Mouse (Mus musculus): Measurements from ENCODE around the gene Fggy.

The Fggy gene

DNA sequence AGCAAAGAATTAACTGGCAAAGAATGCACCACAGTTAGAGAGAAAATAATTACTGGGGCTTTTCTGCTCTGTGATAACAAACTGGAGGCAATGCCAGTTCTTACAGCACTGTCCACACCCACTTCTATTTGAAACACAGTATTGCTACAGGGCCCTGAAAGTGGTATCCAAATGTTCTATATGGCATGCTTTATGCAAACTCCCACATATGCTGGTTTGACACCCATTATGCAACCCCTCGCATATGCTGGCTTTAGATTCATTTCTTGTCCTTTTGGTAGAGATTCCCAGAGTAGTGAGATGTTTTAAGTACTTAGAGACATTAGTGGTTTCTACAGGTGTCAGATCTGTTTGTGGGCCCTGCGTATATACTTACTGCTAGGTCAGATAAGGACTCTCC, 109.6 kb downstream of the Fggy start:
- DNase-seq: no peak

- no peak for DNase-seq
These were observed 110.3 kb downstream of the Fggy start for GRCm38 (mm10) chr4:95667595-95667994.

- DNase-seq: no peak
These were observed 111.2 kb downstream of the Fggy start for GRCm38 (mm10) chr4:95668543-95668942.

GRCm38 (mm10) chr4:95669336-95669735, 112.0 kb downstream of the Fggy start:
- DNase-seq: no peak

DNA sequence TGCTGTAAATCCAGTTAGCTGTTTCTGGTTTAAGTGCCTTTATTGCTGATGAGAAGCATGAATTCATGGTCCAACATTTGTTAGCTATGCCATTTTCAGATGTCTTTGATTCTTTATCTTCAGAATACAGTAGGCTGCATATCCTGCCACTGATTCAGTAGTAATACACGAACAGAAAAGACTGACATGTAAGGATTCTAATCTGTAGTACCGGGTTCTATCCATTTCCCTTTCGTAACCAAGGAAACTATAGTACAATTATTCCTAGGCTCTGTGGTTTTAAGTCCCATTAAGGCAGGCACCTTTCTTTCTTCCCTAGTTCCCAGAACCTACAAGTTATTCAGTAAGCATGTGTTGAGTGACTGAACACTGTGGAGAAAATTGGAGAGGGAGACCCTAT, 113.3 kb downstream of the Fggy start:
- no peak for DNase-seq

DNA sequence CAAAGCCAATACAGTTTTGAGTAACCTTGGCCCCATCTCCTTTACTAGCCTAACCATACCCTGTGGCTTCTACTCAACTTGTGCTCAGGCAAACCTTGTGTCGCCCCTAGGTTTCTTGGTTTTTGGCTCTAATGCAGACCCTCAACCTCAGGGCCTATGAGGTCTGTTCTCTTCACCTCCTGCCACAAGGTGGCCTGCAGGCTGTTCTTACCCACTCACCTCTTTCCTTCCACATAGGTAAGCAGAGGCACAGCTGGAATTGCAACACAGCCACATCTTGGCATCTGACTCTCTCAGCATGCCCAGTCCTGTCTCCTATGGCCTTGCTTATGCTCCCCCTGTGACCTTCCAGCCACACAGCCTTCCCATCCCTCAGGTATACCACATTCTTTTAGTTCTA, 114.7 kb downstream of the Fggy start:
- no peak for DNase-seq

DNA sequence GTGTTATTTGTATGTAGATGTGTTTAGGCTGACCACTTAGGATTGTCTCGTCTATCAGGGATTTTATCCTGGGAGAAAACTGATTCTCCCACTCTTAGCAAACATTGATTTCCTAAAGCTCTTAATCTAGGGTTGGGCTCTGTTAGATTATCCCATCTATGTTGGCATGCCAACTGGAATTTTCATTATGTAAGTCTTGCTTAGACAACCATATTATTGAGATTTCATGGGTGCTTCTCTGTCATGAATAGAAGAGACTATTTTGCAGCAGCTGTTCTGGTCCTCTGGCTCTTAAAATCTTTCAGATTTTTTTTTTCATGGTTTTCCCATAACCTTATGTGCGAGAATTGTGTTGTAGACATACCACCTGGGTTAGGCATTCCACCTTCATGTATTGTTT, 119.1 kb downstream of the Fggy start:
- DNase-seq: no peak

DNA sequence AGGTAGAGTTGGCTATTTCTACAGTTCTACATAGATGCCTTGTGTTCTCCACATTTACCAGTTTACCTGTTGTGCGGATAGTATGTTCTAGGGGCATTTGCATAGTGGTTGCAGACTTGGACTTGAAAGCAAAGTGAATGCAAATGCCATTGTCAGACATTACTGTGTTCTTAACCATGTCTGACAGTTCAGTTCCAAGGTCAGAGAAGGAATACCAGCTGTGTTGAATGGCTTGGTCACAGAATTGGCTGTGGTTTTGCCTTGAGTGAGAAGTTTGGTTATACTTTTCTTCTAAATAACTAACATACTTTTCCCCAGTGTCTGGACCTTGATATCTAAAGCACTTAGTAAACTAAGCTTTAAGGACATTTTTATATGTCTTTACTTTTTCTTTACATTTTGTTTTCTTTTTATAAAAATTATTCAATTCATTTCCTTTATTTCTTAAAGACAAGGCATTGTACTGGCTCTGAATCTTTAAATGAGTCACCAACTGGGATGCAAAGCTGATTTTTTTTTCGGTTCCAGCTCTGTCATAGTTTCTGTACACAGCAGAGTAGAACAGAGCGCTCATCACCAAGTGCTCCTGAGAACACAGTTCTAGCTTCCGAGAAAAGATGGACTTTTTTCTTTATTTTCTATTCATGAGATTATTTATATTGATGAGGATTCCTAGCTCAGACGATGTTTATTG, 123.6 kb downstream of the Fggy start:
- no peak for DNase-seq

DNA sequence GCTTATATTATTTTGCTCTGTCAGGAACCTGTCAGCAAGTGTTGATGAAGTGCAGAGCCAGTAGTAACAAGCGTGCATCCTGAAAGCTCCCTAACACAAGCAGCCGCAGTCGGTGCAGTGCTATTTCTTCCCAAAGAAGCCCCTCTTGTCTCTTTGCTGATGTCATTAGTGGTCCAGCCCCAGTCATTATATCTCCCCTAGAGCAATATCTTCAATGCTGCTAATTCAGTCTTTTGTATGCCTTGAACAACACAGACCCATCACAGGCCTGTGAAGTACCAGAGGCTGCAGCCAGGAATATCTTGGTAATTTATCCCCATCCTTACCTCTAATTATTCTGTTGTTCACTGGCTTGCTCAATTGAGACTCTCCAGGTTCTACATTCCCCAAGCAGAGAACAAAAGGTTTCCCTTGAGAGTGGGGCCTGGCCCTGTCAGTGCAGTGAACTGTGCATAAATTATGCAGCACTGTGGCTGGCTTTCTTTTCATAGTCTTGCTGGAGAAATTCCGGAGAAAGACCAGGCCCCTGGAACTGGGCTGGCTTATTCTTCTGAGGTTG, 127.3 kb downstream of the Fggy start:
- DNase-seq: no peak

DNA sequence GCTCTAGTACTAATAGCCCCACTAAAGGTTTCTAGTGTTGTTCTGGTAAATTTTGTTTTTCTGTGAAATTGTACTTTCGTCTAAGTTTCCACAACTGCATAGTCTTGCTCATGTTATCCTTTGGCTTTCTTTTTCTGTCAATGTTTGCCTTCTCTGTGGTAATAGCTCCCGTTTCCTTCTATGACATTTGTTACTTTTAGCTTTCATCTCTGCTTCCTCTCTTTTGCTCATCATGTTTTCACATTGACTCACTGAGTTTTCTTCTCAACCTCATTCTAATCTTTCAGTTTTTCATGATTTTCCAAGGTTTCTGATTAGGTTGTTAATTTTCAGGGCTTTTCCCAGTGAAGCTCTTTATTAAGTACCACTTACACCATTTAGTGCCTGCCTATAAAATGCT, 129.5 kb downstream of the Fggy start:
- no peak for DNase-seq

GRCm38 (mm10) chr4:95687350-95687749, 130.0 kb downstream of the Fggy start:
- DNase-seq: no peak

GRCm38 (mm10) chr4:95688159-95688558, 130.9 kb downstream of the Fggy start:
- DNase-seq: no peak

GRCm38 (mm10) chr4:95700366-95700765, 143.1 kb downstream of the Fggy start:
- DNase-seq: no peak

DNA sequence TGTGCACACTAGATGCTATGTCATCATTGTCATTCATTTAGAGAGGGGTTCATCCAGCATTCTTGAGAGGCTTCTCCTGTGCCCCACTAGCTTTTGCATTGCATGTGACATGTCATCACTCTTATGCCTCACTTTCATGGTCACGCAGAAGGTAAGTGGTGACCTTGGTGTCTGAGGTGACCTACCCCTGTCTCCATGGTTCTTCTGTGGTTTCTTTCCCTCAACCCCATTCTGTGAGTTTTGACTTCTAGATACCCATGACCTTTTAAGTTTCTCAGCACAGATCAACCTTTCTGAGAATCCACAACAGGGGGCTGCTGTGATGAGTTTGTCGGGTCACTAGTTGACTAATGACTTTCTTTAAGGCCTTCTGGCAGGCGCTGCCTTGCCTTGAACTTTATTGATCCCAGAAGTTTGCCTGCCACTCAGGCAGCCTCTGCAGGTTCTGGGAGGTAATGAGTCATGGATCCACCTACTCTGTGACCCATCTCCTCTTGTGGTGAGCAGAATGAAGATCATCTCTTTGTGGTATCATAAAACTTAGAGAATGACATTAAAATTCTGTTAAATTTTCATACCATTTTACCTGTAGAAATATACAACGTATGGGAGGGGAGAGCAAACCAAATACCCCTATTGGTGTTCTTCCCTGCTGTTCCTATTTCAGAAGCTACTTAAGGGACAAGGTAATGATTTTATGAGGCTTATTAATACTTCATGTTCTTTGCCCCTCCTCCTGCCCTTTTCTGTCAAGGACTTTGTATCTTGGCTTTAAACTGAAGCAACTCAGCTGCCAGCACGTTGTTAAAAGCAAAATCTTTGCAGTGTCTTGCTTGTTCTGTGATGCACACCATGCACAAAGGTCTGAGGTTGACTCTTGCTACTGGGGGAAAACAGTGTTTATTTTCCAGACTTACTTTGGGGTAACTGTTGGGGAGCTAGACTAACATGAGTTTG, 150.9 kb downstream of the Fggy start:
- DNase-seq: no peak

- DNase-seq: no peak
These were observed 152.4 kb downstream of the Fggy start for GRCm38 (mm10) chr4:95709750-95710149.

GRCm38 (mm10) chr4:95712802-95713201, 155.5 kb downstream of the Fggy start:
- DNase-seq: no peak

DNA sequence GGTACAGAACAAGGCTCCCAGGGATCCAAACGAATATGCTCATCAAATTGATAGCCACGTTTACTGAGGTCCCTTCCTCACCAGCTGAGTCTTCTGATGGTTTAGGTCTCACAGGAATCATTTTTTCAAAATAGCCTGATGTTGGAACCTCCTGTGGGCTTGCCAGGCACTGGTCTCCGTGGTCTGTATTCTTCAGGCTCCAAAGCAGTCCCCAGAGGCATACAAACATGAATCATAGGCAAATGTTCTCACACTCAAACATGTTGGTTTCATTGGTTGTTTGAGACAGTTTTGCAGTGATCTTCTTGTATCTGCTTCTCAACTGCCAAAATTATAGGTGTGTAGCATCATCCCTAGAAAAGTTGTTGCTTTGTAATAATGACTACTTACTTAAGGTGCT, 156.0 kb downstream of the Fggy start:
- DNase-seq: no peak

- DNase-seq: no peak
These were observed 158.8 kb downstream of the Fggy start for GRCm38 (mm10) chr4:95716137-95716536.

GRCm38 (mm10) chr4:95723615-95724014, 166.3 kb downstream of the Fggy start:
- no peak for DNase-seq

- no peak for DNase-seq
These were observed 169.1 kb downstream of the Fggy start for GRCm38 (mm10) chr4:95726361-95726760.

DNA sequence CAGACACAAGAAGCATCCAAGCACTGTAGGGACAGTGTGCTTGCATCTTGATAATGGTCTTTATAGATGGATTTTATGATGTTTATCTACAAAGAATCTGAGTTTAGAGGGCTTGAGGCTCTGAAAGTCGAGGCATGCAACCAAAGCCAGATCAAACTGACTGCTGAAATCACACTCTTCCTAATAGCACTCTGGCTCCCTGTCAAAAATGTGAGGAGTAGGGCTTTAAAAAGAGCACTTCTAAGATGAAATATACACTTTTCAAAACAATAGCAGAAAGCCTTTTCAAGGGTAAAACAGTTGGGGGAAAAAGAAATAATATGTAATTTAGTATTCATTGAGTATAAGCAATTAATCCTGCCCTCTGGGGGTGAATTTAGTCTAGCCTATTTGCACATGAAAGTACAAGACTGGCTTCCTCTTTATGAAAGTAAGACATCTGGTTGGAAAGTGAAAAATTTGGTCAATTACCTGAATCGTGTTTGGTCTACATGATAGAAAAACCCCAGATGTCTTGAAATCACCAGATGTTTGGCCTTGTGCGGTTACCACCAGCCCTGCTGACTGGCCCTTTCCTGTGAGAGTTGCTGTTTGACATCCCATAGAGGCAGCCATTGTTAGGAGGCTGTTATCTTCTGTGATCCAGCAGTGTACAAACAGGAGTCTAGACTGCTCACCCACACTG, 172.0 kb downstream of the Fggy start:
- no peak for DNase-seq

- no peak for DNase-seq
These were observed 173.8 kb downstream of the Fggy start for GRCm38 (mm10) chr4:95731110-95731509.
